Mouse (Mus musculus) ovary, adult 18-20 months (tissue): Measurements from ENCODE around the gene Cd248.
A peak's percentile ranks its signal among the peaks of the same experiment; 100 is the strongest.
"Not testable (repeated sequence)": the region's sequence is repeated elsewhere in the genome, so short reads cannot be mapped to it uniquely, and the experiment has no call there.

Experiments used
- DNase-seq: peaks from one replicate; pipeline ENCODE4 v3.0.0; 2022; ENCODE audit warnings: low spot score, mixed read lengths

Gene Cd248

DNA sequence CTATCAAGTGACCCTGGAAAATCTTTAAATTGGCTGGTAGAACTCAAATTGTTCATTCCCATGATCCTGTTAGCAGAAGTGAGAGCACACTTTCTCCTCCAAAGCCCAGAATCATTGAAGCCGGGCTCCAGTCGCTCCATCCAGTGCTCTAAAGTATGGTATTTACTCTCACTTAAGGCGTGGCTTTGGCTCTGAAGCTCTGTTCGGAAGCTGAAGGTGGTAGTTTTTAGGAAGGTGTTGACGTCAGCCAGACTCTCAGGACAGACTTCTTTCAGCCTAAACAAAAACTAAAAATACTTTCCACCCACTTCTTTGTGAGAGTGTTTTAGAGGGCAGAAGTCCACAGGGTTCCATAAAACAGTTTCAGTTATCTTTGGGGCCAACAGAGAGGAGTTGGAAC lies 5.6 kb downstream of the Cd248 start:
- no peak for DNase-seq

- no peak for DNase-seq
Observed at GRCm38 (mm10) chr19:5079279-5079678, 11.4 kb downstream of the Cd248 start.

- DNase-seq = no peak
Observed at GRCm38 (mm10) chr19:5082005-5082404, 14.1 kb downstream of the Cd248 start.

DNA sequence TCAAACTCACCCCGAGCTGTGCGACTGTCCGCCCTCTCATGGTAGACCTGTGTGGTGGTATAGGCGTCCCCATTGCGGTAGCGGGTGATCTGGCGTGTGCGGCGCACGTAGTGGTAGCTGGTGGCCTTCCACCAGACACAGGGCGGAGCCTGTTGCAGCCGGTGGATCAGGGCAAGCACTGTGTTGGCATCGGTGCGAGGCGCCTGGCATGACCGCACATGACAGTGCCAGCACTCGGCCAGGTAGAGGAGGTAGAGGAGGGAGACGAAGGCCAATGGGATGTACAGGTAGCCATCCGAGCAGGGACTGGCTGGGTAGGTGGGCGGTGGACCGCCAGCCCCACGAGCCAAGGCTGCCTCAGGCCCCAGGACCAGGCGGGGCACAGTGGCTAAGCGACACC lies 14.7 kb downstream of the Cd248 start:
- no peak for DNase-seq

DNA sequence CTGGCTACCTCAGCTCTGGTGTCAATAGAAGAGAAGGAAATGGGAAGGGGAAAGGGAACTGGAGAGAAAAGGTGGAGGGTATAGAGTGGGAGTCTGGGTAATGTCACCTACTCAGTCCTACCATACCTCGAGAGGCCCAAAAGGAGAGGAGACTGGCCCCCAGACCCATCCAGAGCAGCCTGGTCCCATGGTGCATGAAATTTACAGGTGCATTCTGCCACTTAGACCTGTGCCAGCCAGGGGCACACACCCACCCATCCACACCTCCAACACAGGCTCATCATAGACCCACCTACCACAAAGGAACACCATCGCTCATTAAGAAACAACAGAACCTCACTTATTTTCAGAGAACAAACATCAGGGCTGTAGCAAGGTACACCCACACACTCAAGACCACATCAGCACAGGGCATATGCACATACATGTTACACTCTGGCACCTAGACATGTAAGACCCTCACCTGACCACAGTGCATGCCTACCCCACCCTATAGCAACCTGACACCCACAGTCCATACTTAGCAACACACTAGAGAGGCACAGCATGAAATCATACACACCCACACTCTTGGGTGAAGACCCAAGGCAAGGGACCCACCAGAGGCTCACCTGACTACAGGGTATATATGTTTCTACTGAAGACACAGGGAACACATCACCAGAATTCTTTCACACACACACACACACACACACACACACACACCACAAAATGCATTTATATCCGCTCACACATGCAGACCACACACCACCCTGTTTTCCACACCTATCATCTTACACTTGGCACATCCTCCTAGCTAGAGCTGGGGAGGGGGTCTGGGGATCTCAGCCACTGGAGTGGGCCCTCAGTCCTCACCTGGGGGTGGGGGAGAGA lies 16.3 kb downstream of the Cd248 start:
- DNase-seq = no peak

DNA sequence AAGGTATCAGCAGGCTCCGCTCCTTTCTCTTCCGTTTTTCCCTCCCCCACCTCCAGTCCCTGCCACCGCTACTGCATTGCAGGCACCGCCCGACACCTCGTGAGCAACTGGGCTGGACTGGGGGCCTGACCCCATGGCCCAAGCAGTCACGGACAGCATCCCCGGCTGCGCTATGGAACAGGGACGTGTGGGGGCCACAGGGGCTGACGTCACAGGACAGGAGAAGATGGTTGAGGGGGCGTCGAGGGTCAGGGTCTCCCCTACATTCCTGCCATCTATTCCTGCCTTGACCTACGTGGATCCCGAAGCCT lies 16.9 kb downstream of the Cd248 start:
- DNase-seq = no peak

DNA sequence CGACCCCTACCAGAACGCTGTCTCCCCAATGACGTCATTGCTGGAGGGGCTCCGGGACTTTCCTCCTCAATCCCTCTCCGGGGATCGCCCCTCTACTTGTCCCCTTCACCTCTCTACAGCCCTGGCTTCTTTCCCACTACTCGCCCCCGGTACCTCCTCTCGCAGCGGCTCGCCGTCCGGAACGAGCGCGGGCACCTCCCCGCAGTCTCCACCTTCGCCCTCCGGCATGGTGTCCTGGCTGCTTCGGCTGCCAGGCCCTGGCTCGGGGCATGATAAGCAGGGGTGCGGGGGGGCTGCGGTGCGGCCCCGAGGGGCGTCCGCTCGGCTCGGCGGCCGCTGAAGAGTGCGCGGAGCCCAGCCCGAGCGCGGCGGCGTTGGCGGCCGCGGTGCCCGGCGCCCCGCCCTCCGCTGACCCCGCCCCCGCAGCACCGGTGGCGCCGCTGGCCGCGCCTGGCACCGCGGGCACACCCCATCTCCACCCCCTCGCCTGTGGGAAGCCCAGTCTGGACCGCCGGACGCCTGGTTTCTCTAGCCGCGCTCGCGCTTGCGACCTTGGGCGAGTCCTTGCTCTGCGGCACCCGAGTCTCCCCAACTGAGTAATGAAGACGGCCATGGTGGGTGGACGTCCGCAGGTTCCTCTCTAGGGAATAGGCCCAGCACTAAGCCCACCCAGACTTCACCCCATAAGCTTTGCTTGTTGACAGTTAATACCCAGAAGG lies 17.4 kb downstream of the Cd248 start, which contains the start of gene Tmem151a:
Tmem151a (minus strand) TSS at position 387 of the 719 bp plus-strand sequence.
- peak; percentile 55 for DNase-seq

DNA sequence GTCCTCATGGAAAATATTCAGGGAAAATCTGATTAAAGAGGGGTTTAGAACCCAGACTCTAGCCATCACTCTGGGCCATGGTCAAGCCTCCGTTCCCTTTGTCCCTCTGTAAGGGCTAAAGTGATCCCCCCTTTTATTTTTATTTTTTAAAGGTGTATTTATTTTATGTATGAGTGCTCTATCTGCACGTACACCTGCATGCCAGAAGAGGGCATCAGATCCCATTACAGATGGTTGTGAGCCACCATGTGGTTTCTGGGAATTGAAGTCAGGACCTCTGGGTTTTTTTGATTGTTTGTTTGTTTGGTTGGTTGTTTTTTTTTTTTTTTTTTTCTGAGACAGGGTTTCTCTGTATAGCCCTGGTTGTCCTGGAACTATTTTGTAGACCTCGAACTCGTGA lies 18.7 kb downstream of the Cd248 start:
- not testable (repeated sequence) for DNase-seq

DNA sequence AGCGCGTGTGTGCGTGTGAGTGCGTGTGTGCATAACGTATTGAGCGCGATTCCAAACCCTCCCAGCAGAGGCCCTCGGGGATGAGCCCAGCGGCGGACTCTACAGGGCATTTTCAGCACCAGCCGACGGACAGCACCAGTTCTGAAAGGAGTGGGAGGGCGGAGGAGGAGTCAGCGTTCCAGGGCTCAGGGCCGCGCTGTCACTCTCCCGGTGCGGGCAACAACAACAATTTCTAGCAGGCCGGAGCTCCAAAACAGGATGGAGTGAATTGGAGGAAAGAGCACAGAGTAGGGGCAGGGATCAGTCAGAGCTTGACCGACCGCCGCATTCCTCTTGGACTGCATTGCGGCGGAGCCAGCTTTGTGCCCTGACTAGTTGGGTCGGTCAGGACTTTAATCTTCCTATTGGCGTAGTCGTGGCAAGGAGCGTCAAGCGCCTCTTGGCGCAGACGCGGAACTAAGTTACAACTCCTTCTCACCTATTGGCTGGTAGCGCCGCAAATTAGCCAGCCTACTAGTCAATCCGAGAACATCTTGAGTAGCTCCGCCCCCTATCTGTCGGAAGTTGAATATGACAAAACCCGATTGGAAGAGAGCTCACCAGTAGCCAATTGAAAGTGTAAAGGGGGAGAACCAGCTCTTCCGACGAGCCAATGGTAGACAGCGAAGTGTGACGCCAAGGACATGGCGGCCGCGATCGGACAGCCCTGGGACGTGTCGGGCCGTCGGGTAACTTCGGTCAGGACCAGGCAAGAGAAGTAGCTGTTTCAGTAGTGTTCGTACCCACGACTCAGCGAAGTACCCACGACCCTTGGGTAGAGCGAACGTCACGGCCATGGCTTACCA lies 20.2 kb downstream of the Cd248 start, which contains the start of gene Yif1a:
Yif1a (plus strand) TSS at position 655 of the 845 bp plus-strand sequence.
- peak; percentile 96 for DNase-seq

DNA sequence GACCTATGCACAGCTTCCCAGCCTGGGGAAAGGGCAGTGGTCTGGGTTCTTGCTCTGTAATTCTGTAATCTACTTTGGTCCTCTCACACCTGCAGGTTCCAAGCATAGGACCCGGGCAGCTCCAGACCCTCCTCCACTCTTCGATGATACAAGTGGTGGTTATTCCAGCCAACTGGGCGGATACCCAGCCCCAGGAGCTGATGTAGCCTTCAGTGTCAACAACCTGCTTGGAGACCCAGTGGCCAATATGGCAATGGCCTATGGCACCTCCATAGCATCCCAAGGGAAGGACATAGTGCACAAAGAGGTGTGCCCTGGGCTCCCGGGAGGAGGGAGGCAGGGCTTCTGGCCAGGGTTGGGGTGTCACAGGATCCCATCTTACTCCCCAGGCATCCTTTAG lies 21.4 kb downstream of the Cd248 start:
- no peak for DNase-seq

DNA sequence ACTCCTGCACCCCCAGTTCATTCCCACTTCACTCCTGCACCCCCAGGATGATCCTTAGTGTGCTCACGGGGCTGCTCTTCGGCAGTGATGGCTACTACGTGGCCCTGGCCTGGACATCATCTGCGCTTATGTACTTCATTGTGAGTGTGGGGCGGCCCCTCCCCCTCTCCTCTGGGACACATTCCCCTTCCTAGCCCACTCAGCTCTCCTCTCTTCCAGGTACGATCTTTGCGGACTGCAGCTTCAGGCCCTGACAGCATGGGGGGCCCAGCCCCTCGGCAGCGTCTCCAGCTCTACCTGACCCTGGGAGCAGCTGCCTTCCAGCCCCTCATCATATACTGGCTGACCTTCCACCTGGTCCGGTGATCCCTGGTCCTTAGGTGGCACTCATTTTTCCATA lies 24.2 kb downstream of the Cd248 start:
- no peak for DNase-seq

DNA sequence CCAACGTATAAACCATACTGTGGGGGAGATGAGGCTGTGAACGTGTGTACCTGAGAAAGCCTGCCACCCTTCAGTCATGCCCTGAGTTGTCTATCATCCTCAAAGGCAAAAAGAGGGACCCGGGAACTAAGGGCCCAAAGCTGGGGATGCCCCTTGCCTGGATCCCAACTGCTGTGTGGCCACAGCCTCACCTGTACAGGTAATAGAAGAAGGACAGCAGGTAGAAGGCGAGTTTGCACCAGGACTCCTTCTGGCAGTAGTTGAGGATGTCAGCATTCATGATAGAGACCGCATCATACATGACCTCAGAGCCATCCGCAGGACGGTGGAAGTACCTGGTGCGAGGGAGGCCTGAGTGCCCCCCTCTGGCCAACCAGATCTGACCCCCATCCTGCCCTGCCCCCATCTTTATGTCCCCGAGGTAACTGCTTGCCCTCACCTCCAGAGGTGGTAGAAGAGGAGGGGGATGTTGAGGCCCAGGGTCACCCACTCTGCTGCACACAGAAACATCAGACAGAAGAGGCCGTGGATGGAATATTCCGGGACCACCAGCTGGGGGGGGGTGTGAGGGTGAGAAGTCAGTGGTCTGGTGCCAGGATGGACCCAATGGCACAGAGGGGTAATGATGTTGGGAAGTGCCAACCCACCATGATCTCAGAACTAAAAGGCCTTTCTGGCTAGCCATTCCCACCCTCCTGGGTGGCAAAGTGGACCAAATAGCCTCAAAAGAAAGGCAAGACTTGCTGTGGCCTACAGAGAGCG lies 25.8 kb downstream of the Cd248 start:
- DNase-seq = no peak

DNA sequence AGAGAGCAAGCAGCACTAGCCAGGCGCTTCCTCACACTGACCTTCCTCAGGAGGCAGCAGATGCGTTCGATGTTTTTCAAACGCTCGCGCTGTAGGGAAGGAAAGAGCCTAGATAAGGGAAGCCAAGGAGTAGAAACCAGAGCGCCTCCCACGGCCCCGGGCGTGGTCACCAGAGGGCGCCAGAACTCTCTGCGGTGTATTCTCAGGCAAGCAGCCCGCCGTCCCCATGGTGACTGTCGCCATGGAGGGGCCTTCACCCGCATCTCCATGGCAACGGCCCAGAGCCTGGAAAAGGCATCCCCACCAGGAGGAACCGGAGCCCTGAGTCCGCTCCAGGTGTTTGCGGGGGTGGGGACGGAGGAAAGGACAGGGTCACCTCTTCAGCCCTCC lies 26.4 kb downstream of the Cd248 start:
- DNase-seq = peak; percentile 84

GRCm38 (mm10) chr19:5094746-5095417 lies 27.0 kb downstream of the Cd248 start:
- DNase-seq = no peak

DNA sequence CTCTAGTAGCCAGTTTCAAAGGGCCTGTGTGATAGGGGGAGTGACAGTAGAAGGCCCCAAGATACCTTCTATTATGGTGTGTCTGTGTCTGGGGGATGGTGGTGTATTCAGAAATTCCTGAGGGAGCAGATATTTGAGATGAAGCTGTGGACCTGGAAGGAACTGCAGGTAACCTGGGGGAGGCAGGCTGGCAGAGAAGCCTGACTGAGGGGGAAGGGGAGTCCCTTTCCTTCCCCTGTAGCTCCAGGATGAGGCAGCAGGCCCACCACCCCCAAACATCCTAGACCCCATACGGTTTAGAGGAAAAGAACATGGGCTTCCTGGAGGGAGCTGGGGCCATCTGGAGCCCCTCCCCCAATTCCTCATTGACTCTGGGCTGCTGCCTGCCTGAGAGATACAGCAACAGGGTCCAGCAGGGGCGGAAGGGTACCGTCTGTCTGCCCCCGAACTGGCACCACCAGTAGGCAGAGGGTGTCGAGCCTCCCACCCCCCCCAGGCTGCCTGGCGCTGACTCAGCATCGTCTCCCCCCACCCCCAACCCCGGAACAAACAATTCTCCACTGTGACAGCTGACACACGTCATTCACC lies 28.1 kb downstream of the Cd248 start:
- no peak for DNase-seq

DNA sequence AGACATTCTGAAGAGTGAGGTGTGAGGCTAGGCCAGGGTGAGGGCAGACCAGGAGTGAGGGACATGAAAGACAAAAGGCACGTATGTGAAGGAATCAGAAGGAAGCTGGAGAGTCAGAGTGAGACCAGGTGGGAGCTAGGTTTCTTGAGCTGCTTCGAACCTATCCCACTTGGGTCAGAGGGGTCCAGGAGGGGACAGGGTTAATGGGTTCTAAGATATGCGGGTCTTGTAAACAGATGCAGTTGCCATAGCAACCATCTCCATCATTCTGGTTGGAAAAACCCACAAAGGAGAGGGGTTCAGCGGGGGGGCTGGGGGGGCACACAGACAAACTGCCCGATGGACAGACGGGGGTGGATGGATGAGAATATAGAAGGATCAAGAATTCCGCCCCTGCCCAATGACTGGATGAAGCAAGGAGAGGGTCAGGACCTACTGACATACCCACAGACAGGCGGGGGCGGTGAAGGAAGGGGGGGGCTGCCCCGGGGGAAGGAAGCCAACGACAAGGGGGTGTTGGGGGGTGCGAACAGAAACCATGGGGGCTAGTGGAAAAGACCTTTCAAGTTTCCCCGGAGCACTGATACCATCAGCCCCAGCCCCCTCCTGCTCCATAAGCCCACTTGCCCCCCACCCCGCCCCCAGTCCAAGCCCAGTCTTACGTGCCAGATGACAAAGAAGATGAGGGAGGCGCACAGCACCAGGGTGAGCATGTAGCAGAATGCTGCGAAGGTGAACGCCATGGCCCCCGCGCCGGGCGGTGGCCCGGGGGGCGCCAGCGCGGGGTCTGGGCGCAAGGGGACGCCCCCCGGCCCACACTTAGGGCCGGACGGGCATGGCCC lies 29.9 kb downstream of the Cd248 start:
- DNase-seq = no peak

DNA sequence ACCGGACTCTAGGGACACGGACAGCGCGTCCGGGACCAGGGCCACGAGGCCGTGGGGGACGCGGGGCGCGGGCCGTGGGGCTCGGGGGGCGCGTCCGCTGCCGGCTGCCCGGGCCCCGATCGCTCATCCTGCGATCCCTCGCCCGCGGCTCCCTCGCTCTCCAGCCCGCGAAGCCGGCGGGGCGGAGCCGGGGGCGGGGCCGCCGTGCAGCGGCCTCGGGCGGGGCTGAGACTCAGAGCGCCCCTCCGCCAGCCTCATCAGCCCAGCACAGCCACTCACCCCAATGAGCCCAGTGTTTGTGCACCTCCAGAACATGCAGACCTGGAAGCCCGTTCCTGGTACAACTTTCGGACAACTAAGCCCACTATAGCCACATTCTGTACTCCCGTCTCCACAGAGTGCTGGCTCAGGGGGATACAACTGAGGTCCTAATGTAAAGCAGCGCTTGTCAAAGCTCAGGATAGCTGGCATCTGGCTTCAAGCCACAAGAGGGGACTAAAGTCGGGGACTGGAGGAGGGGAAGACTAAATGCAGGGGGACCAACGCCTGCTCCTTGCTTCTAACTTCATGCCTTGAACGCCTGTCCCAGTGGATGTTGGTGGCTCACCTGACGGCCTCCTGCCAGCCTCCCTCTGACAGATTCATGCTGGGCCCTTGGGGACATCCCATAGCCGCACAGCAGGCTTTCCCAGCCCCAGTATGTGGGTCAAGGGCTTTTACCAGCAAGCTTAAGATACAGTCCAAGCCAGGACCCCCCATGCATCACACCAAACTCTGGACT lies 30.7 kb downstream of the Cd248 start, which contains the start of gene Cnih2:
Cnih2 (minus strand) TSS at position 159 of the 781 bp plus-strand sequence.
- no peak for DNase-seq

- no peak for DNase-seq
Observed at GRCm38 (mm10) chr19:5106074-5106473, 38.2 kb downstream of the Cd248 start.

- DNase-seq = peak; percentile 97
Observed at GRCm38 (mm10) chr19:5106731-5107191, 38.9 kb downstream of the Cd248 start, which contains the start of gene Rab1b. Gene Rab1b (minus strand): TSS chr19:5107072.
